Mouse (Mus musculus): ENCODE measurements around the gene Rrm1. TPM values are rescaled to one million over a fixed set of nuclear protein-coding genes. Genes with fewer than 3 reads are reported as not detected.
"Not testable (repeated sequence)": the region's sequence is repeated elsewhere in the genome, so short reads cannot be mapped to it uniquely, and the experiment has no call there.

Rrm1 gene
- total RNA-seq (2021), result 10 to 100 TPM; 14.5 TPM

DNA sequence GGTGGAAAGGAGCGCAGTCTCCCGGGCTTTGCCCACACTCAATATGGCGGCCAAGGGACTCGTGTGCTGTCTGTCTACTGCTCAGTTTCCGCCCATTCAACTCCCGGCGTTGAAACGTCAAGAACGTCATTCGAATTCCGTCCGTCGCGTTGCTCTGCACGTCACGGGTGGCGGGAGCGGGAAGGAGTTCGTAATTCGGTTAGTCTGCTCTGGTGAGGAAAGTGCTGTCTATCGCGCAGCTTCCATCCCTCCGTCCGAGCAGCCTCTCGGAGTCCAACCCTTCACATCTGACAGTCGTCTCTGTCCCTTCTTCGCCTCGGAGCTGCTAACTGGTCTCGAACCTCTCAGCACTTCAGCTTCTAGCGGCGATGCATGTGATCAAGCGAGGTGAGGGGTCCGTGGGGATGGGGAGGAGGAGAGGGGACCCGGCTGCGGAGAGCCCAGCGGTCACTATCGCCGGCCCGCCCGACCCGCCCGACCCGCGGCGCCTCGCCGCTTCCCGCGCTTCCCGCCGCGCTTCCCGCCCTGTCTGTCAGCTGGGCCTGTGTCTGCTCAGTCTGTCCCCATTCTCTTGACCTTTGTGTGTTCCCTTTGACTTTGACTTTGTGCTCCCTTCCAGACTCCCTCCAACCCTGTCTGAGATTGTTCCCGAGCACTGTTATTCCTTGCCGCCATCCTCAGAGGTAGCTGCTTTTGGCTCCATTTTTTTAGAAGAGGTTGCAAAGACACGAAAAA lies at the start of gene Rrm1:
Gene Rrm1 (plus strand): TSS at position 39 of the 735 bp plus-strand sequence.
- intact Hi-C loops (cut with DNase I), result no loop called here
- peak; percentile 95 to 97 for DNase-seq (ENCODE audit: extremely low spot score in 1 of 2, low spot score in 2 of 2)

DNA sequence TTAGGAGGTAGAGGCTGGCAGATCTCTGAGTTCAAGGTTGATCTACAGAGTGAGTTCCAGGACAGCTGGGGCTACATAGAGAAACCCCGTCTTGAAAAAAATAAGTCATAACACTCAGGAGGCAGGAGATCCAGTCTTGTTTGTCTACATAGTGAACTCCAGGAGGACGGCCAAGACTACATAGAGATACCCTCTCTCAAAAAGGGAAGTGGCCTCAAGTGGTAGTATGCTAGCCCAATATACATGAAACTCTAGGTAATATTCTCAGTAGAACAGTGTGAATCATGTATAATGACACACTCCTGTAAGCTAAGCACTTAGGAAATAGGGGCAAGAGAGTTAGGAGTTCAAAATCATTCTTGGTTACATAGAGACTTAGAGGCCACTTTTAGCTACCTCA lies 47.6 kb upstream of the Rrm1 start:
- intact Hi-C loops (cut with DNase I), result no loop called here
- no peak for DNase-seq (ENCODE audit: extremely low spot score in 1 of 2, low spot score in 2 of 2)

DNA sequence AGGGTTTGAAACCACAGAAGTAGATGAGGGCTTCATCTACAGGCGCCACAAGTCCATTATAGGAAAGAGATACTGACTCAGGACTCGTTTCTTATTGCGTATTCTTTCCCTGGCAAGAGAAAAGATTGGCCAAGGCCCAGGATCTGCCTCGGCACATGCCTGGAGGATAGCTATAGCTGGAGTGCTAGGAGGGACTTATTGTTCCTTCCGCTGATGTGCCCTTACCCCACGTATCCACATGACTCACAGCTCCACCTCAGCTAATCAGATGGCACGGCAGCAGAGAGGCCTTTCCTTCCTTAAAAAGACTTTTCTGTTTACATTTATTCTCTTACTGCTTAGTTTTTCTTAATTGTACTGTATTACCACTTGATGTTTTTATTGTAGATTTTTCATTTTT lies 45.6 kb upstream of the Rrm1 start:
- intact Hi-C loops (cut with DNase I), result no loop called here
- DNase-seq (ENCODE audit: extremely low spot score in 1 of 2, low spot score in 2 of 2), result no peak

DNA sequence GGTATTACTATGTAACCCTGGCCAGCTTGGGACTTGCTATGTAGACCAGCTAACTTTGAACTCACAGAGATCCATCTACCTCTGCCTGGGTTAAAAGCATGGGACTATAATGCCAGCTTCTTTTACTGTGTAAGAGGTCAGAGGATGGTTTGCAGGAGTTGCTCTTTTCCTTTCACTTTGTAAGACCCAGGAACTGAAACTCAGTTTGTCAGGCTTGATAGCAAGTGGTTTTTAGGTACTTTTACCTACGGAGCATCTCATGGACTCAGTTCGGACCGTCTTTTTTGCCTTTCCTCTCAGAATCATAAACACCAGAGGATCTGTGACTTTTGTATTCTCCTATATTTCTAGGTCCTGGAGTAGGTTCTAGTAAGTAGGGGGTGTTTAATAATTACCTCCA lies 45.2 kb upstream of the Rrm1 start:
- intact Hi-C loops (cut with DNase I), result no loop called here
- DNase-seq (ENCODE audit: extremely low spot score in 1 of 2, low spot score in 2 of 2), result no peak

DNA sequence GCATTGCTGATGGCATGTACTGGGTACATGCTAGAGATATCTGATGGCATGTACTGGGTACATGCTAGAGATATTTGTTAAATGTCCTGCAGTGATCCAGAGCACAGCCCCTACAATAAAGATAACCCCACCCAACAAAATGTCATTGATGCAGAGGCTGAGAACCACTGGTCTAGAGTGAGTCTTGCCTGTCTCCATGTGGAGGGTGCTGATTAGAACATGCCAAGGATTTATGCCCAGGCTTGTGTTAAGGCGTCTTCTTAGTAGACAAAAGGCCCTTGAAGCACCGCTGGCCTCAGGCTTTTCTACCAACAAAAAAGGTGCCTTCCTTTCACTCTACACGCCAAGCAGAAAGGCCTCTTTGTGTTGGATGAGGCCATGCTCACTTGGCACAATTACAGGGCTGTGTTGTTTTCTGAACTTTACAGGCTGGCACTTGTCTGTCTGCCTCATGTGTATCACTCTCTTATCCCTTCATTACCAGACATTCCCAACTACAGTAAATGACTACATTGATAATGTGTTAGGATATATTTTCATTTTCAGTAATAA lies 42.2 kb upstream of the Rrm1 start:
- intact Hi-C loops (cut with DNase I), result no loop called here
- DNase-seq (ENCODE audit: extremely low spot score in 1 of 2, low spot score in 2 of 2), result peak in 1 of 2 experiments; percentile 7

DNA sequence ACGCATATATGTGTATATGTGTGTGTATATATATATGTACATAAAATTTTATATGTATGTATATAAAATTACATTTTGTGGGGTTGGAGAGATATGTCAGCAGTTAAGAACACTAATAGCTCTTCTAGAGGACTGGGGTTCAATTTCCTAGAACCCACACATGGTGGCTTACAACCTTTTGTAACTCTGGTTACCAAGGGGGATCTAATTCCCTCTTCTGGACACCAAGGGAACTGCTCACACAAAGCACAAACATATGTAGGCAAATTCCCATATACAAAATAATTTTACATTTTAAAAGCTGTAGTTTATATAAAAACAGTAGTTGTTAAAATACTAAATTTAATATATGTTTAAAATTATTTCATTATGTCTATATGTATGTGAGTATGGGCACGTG lies 37.4 kb upstream of the Rrm1 start:
- intact Hi-C loops (cut with DNase I), result no loop called here
- no peak for DNase-seq (ENCODE audit: extremely low spot score in 1 of 2, low spot score in 2 of 2)

DNA sequence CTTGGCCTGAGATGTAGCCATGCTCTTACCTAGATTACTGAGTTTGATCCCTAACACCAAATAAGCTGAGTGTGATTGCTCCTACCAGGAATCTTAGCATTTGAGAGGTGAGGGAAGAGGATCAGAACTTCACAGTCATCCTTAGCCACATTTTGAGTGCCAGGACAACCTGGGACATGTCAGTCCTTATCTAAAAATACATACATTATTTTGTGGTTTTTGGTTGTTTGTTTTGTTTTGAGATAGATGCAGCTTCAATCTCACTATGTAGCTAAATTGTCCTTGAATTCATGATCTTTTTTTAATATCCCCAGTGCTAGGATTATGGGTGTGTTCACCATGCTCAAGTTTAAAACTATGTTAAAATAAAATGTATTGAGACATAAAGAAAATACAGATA lies 34.1 kb upstream of the Rrm1 start:
- intact Hi-C loops (cut with DNase I), result no loop called here

DNA sequence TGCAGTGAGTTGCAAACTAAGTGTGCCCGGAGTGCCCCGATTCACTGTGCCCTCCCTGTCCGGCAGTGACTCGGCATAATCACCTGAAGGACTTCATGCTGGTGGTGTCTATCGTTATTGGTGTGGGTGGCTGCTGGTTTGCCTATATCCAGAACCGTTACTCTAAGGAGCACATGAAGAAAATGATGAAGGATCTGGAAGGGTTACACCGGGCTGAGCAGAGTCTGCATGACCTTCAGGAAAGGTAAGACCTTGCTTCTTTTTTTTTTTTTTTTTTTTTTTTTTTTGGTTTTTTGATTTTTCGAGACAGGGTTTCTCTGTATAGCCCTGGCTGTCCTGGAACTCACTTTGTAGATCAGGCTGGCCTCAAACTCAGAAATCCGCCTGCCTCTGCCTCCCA lies 26.2 kb upstream of the Rrm1 start:
- intact Hi-C loops (cut with DNase I), result not testable (repeated sequence)

More for the DNA sequence above, 34.1 kb upstream of the Rrm1 start:
- no peak for DNase-seq (ENCODE audit: extremely low spot score in 1 of 2, low spot score in 2 of 2)

DNA sequence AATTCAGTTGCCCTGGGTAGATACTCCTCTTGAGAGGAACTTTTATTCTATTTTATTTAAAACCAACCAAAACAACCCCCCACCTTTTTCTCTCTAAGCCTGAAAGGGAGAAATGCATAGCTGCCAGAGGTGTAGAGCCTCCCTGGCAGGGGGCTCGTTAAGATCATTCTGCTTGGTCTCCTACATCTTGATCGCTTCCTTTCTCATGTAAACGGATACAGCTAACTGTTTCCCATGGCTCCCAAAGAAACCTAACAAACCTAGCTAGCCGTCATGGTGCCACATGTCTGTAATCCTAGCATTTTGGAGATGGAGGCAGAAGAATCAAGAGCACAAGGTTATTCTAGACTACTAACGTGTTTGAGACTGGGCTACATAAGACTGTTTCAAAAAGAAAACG lies 25.7 kb upstream of the Rrm1 start:
- intact Hi-C loops (cut with DNase I), result loop anchor here (2.0 kb wide), 1 partner anchor 149 kb away; the partner anchor contains the start of gene Stim1
- DNase-seq (ENCODE audit: extremely low spot score in 1 of 2, low spot score in 2 of 2), result no peak

More for the DNA sequence above, 26.2 kb upstream of the Rrm1 start:
- not testable (repeated sequence) for DNase-seq (ENCODE audit: extremely low spot score in 1 of 2, low spot score in 2 of 2)

DNA sequence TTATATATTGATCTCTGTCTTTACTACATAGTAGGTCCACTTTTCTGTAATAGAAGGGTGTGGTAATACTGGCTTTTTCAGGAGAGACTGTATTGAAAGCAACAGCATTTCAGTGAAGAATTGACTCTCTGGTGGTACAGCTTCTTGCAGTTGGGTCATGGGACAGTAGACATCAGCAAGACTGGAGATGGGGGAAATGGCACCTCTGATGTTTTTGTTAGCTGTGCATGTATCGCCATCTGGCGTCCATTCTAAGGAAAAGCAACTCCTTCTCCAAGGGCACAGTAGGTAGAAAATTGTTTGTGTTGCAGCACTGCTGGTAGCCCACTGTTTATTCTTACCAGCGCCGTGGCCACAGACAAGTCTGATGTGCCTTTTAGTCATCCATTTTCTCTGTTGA lies 24.1 kb upstream of the Rrm1 start:
- peak; percentile 34 for DNase-seq (ENCODE audit: extremely low spot score in 1 of 2, low spot score in 2 of 2)
- intact Hi-C loops (cut with DNase I), result loop anchor here (2.0 kb wide), 1 partner anchor 151 kb away; the partner anchor contains the start of gene Stim1

DNA sequence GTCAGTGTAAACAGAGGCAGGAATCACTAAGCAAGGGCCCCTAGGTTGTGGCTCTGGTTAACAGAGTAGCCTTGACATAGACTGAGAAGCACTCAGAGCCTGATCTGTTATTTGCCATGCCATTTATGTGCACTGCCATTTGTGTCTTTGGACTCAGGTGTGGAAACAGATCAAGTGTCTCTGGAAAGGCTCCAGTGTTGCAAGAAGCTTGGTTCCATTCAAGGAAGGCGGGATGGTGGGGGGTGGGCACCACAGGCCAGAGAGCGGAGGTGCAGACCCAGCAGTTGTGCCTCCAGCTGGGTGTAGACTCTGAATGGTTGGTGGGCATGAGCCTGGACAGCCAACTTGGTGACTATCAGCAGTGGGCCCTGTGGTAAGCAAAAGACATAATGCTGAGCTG lies 19.5 kb upstream of the Rrm1 start:
- intact Hi-C loops (cut with DNase I), result no loop called here
- DNase-seq (ENCODE audit: extremely low spot score in 1 of 2, low spot score in 2 of 2), result no peak

DNA sequence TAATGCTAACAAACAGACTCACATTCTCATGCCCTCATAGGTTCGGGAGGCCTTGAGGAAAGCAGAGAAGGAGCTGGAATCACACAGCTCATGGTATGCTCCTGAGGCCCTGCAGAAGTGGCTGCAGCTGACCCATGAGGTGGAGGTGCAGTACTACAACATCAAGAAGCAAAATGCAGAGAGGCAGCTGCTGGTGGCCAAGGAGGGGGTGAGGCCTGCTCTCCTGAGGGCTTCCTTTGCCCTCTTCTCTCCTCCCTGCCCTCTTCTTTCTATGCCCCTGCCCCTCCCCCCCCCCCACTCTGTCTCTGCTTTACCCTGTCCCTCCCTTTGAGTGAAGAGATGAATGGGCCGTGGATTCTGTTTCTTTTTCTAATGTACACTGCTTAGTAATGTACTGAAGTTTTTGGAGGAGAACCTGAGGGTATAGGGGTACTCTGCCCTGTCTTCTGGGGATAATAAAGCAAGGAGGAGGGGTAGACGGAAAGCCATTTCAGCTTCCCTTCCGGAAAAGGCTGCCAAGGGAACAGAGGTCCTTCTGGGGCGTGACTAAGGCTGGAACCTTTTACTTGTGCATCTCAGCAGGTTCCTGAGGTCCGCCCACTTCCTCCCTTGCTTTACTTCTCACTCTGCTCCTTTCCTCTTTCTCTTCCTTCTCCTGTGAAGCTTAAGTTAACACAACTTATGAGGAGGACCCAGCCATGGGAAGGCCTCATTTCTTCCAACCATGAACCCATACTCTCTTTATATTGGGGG lies 15.4 kb upstream of the Rrm1 start:
- intact Hi-C loops (cut with DNase I), result no loop called here
- DNase-seq (ENCODE audit: extremely low spot score in 1 of 2, low spot score in 2 of 2), result no peak

DNA sequence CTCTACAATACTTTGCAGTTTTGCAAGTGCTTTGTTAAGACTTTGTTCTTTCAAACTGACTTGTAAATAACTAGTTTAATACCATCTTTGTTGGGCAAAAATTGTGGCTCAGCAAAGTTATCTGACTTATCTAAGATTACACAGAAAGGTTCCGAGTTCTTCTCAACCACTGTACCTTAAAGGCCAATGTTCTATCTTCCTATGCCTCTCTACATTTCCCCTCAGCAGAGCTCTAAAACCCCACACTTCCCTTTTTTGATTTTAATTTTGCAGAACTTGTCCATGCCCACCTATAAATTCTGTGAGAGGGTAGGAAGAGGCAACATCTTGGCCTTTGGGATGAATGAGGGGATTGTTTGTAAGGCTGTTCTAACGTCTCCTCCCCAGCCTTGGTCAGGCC lies 7.2 kb upstream of the Rrm1 start:
- DNase-seq (ENCODE audit: extremely low spot score in 1 of 2, low spot score in 2 of 2), result no peak
- intact Hi-C loops (cut with DNase I), result no loop called here

DNA sequence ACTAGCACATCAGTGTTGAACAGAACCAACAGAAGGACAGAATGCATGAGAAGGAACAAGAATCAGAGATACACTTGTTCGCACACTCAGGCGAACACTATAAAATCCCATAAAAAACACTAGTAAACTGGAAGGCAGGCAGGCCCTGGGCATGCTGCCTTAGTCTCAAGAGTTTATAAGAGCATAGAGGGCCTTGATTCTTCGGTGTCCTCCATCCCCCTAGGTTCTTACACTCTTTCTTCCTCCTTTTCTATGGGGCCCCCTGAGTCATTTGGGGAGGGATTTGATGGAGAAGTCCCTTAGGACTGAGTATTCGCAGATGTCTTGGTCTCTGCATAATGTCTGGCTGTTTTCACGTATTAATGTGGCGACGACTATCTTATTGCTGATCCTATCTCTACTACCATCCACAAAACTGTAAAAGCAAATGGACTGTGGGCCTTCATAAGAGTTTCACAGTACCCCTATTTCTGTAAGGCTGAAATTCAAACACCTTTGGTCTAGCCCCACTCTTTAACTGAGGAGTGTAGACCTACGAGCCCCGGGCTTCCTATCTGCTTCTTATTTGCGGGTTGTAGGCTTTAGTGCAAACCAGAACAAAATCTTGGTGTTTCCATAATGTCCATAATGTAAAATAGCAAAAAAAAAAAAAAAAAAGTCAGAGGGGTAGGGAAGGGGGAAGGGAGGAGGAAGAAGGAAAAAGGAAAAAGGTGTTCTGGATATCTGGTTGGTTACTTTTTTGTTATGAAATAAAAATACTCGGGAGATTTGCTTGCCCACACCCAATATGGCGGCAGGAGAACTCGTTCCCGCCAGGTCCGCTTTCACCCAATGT lies 456 bp upstream of the Rrm1 start:
- intact Hi-C loops (cut with DNase I), result no loop called here

DNA sequence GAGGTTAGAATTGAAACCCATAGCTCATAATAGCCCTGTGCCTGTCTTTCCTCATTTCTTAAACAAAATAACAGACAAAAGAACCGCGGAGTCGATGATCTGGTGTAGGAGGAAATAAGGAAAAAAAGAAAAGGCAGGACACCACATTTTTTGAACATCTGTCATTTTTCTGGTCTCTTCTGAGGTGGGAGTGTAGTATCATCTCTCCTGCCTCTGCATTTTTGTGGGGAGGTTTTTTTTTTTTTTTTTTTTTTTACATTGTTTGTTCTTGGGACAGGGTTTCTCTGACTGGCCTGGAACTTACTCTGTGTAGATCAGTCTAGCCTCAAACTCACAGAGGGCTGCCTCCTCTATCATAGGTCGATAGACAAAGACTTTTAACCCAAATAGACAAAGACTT lies 937 bp downstream of the Rrm1 start:
- DNase-seq (ENCODE audit: extremely low spot score in 1 of 2, low spot score in 2 of 2), result no peak
- intact Hi-C loops (cut with DNase I), result no loop called here

More for the DNA sequence above, 456 bp upstream of the Rrm1 start:
- DNase-seq (ENCODE audit: extremely low spot score in 1 of 2, low spot score in 2 of 2), result no peak

DNA sequence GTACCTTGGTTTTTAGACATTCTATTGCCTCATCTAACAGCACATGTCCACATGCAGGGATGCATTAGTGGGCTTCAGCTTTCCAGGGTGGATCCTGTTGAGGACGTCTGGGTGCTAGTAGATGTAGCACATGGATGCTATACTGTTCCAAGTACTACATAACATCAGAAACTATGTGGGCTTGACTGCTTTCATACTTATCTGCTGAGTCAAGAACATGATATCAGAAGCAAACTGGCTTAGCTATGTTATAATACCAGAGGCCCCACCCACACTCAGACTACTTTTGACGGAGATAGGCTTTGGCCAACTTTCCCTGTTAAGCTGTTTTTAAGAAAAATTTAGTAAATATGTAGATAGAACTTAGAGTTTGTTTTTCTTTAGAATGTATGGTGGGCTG lies 2.8 kb downstream of the Rrm1 start:
- no peak for DNase-seq (ENCODE audit: extremely low spot score in 1 of 2, low spot score in 2 of 2)
- intact Hi-C loops (cut with DNase I), result no loop called here

DNA sequence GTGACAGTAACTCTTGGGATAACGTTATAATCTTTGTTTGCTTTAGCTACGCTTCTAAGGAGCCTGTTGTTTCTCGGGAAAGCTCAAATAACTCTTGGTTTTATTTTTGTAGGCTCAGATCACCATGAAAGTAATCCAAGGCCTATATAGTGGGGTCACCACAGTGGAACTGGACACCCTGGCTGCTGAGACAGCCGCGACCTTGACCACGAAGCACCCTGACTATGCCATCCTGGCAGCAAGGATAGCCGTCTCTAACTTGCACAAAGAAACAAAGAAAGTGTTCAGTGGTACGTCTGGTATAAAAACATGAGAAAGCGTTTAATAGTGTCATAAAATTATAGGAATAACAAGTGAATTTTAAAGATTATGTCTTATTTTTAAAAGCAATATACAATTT lies 4.9 kb downstream of the Rrm1 start:
- intact Hi-C loops (cut with DNase I), result no loop called here
- no peak for DNase-seq (ENCODE audit: extremely low spot score in 1 of 2, low spot score in 2 of 2)

DNA sequence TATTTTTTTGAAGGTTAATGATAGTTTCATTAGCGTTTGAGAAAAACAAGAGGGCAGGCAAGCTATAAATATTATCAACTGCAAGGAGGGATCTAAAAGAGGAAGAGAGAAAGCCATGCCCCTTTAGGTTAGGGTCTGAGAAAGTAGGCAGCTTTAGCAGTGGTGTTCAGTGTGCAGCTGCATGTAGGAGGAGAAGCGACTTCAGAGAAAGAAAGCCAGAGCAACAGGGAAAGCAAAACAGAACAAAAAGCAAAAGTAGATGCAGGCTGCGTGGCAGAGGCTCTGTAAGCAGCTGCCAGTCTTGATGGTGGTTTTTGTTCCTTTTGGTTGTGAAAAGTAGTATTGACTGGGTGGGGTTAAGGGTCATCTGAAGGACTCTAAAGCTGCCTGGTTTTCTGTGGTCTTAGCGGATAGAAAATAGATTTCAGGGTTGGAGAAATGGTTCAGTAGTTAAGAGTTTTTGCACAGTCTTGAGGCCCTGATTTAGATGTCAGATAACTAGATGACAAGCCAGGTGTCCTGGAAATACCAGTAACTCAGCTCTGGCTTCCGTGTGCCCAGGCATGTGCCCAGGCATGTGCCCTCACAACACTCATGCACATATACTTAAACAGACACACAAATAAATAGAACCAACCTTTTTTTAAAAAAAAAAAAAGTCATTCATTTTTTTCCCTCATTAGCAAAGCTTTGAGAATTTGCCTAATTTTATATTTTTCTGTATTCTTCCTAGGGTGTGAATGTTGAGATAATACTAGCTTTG lies 17.3 kb downstream of the Rrm1 start:
- intact Hi-C loops (cut with DNase I), result no loop called here
- DNase-seq (ENCODE audit: extremely low spot score in 1 of 2, low spot score in 2 of 2), result no peak
